Mouse (Mus musculus): ENCODE measurements around the gene Olfr960. TPM values are rescaled to one million over a fixed set of nuclear protein-coding genes. Genes with fewer than 3 reads are reported as not detected.

Gene Olfr960
- polyA plus RNA-seq, 1 experiment from 2014 or later, result not detected

DNA sequence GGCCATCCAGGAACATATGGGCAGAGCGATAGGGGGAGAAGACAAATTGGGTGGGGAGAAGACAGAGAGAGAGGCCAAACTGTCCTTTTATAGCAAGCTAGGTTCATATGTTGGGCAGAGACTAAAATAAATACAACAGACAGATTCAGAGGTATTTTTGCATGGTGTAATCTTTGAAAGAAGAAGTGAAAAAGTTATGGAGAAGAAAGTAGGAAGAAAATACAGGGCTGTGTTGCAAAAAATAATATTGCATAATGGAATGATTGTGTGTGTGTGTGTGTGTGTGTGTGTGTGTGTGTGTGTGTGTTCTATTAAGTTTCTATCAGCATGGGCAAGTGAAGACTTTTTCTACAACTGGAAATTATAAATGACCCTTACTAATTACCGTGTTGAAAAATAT is 7.9 kb downstream of the Olfr960 start:
- Histone ChIP-seq H3K27ac (replicated peaks) (no peak overlapping the region), H3K27me3 (no peaks in the 10 kb centered on the region), H3K4me2 (no peak overlapping the region), H3K4me1 (replicated peaks) (no peaks in the 10 kb centered on the region), H3K4me3 (replicated peaks) (no peak overlapping the region), H3K9ac (no peak overlapping the region), H3K36me3 (replicated peaks) (no peaks in the 10 kb centered on the region), H3K9me3 (replicated peaks) (no peaks in the 10 kb centered on the region)
- WGBS (ENCODE audit: insufficient replicate concordance), result 69% methylated on average over 2 of the region's 2 CpGs
- no peak for ATAC-seq (ENCODE audit: insufficient read depth)

GRCm38 (mm10) chr9:39633913-39634594 is 12.9 kb downstream of the Olfr960 start:
- H3K27me3 ChIP-seq, result no peaks in the 10 kb centered on the region
- H3K36me3 ChIP-seq (replicated peaks), result no peaks in the 10 kb centered on the region
- H3K4me1 ChIP-seq (replicated peaks), result no peaks in the 10 kb centered on the region
- H3K9ac ChIP-seq, result no peak overlapping the region
- WGBS (ENCODE audit: insufficient replicate concordance), result 4% methylated on average over 4 of the region's 4 CpGs
- no peak for ATAC-seq (ENCODE audit: insufficient read depth)
- no peak overlapping the region for H3K4me3 ChIP-seq (replicated peaks)
- H3K27ac ChIP-seq (replicated peaks), result no peak overlapping the region
- no peak overlapping the region for H3K4me2 ChIP-seq
- no peaks in the 10 kb centered on the region for H3K9me3 ChIP-seq (replicated peaks)

DNA sequence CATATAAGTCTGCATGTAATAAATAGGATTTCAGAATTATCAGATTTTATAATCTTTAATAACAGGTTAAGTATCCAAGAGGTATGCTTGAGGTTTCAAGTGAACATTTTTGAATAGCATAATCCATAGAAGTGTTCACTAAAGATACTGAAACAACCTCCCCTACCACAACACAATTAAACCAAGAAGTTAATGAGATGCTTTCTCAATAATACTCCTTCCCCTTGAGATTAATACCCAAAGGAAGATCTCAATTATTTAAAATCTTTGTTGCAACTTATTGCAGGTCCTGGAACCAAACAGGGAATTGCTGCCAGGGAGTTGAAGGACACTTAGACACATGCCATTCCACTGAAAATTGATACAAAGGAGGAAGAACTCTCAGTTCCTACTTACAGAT is 23.6 kb downstream of the Olfr960 start, which contains the start of gene Olfr961:
Gene Olfr961 (plus strand): TSS at position 301 of the 400 bp plus-strand sequence.
- H3K4me3 ChIP-seq (replicated peaks), result no peak within 1 kb of the TSS
- H3K9me3 ChIP-seq (replicated peaks), result no peaks in the 10 kb centered on the region
- no peaks in the 10 kb centered on the region for H3K27me3 ChIP-seq
- no peak for ATAC-seq (ENCODE audit: insufficient read depth)
- no peak within 1 kb of the TSS for H3K4me2 ChIP-seq
- H3K9ac ChIP-seq, result no peak within 1 kb of the TSS
- H3K36me3 ChIP-seq (replicated peaks), result no peaks in the 10 kb centered on the region
- no peak within 1 kb of the TSS for H3K27ac ChIP-seq (replicated peaks)
- no peaks in the 10 kb centered on the region for H3K4me1 ChIP-seq (replicated peaks)

DNA sequence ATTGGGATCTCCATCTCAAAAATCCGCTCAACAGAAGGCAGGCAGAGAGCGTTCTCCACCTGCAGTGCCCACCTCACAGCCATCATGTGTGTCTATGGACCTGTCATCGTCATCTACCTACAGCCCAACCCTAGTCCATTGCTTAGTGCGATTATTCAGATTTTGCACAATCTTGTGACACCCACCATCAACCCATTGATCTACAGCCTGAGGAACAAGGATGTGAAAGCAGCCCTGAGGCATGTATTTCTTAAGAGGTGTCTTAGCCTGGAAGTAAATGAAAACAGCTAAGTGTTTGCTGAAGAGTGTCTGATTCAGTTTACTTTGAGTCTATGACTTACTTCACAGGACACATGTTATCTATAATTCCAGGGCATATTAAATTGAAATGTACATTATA is 26.2 kb downstream of the Olfr960 start:
- H3K36me3 ChIP-seq (replicated peaks), result no peaks in the 10 kb centered on the region
- H3K27me3 ChIP-seq, result no peaks in the 10 kb centered on the region
- no peak overlapping the region for H3K9ac ChIP-seq
- H3K27ac ChIP-seq (replicated peaks), result no peak overlapping the region
- ATAC-seq (ENCODE audit: insufficient read depth), result no peak
- H3K4me3 ChIP-seq (replicated peaks), result no peak overlapping the region
- 57% methylated on average over 4 of the region's 4 CpGs for WGBS (ENCODE audit: insufficient replicate concordance)
- no peak overlapping the region for H3K4me2 ChIP-seq
- no peaks in the 10 kb centered on the region for H3K4me1 ChIP-seq (replicated peaks)
- H3K9me3 ChIP-seq (replicated peaks), result no peaks in the 10 kb centered on the region

- Histone ChIP-seq H3K27me3 (no peaks in the 10 kb centered on the region), H3K36me3 (replicated peaks) (no peaks in the 10 kb centered on the region), H3K9me3 (replicated peaks) (no peaks in the 10 kb centered on the region), H3K4me1 (replicated peaks) (no peaks in the 10 kb centered on the region), H3K9ac (no peak overlapping the region), H3K27ac (replicated peaks) (no peak overlapping the region), H3K4me2 (no peak overlapping the region), H3K4me3 (replicated peaks) (no peak overlapping the region)
- WGBS (ENCODE audit: insufficient replicate concordance), result 48% methylated on average over 6 of the region's 6 CpGs
- ATAC-seq (ENCODE audit: insufficient read depth), result no peak
Measured at GRCm38 (mm10) chr9:39654756-39655396, 33.7 kb downstream of the Olfr960 start.

DNA sequence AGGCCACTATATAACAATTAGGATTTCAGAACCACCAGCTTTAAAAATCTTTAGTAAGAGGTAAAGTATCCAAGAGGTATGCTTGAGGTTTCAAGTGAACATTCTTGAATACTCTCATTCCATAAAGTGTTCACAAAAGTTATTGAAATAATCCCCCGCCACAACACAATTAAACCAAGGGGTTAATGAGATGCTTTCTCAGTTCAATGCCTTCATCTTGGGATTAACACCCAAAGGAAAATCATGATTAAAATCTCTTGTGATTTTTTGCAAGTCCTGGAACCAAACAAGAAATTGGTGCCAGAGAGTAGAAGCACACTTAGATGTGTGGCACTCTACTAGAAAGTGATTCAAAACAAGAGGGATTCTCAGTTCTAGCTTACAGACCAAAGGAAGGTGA is 45.7 kb downstream of the Olfr960 start, which contains the start of gene Olfr963:
Gene Olfr963 (plus strand): TSS at position 301 of the 400 bp plus-strand sequence.
- H3K4me3 ChIP-seq (replicated peaks), result no peak within 1 kb of the TSS
- WGBS (ENCODE audit: insufficient replicate concordance), result 53% methylated on average over 1 of the region's 1 CpGs
- no peaks in the 10 kb centered on the region for H3K9me3 ChIP-seq (replicated peaks)
- H3K27me3 ChIP-seq, result no peaks in the 10 kb centered on the region
- no peak within 1 kb of the TSS for H3K9ac ChIP-seq
- no peak for ATAC-seq (ENCODE audit: insufficient read depth)
- H3K27ac ChIP-seq (replicated peaks), result no peak within 1 kb of the TSS
- no peaks in the 10 kb centered on the region for H3K4me1 ChIP-seq (replicated peaks)
- H3K36me3 ChIP-seq (replicated peaks), result no peaks in the 10 kb centered on the region
- no peak within 1 kb of the TSS for H3K4me2 ChIP-seq

DNA sequence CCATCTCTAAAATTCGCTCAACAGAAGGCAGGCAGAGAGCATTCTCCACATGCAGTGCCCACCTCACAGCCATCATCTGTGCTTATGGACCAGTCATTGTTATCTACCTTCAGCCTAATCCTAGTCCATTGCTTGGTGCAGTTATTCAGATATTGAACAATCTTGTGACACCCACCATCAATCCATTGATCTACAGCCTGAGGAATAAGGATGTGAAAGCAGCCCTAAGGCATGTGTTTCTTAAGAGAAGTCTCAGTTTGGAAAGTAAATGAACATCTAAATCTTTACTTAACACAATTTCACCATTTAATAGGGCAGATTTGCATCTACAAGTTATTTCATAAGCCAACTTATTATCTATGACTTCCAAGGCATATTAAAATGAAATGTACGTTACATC is 48.5 kb downstream of the Olfr960 start:
- Histone ChIP-seq H3K9ac (no peak overlapping the region), H3K27ac (replicated peaks) (no peak overlapping the region), H3K4me1 (replicated peaks) (no peaks in the 10 kb centered on the region), H3K4me3 (replicated peaks) (no peak overlapping the region), H3K27me3 (no peaks in the 10 kb centered on the region), H3K9me3 (replicated peaks) (no peaks in the 10 kb centered on the region), H3K4me2 (no peak overlapping the region), H3K36me3 (replicated peaks) (no peaks in the 10 kb centered on the region)
- 45% methylated on average over 2 of the region's 2 CpGs for WGBS (ENCODE audit: insufficient replicate concordance)
- no peak for ATAC-seq (ENCODE audit: insufficient read depth)

Other genes starting within 250 kb of the Olfr960 start
- not detected in 2 replicates for gene Olfr951, start 234.0 kb upstream of the Olfr960 start, polyA plus RNA-seq (2015; fragmentation: Nextera tagmentation; extraction: Ambion mirVana)
- gene Olfr952, start 194.2 kb upstream of the Olfr960 start, polyA plus RNA-seq (2015; fragmentation: Nextera tagmentation; extraction: Ambion mirVana), result not detected in 2 replicates
- not detected in 2 replicates for gene Olfr954, start 164.7 kb upstream of the Olfr960 start, polyA plus RNA-seq (2015; fragmentation: Nextera tagmentation; extraction: Ambion mirVana)
- not detected in 2 replicates for gene Olfr955, start 149.4 kb upstream of the Olfr960 start, polyA plus RNA-seq (2015; fragmentation: Nextera tagmentation; extraction: Ambion mirVana)
- gene Olfr44, start 127.4 kb upstream of the Olfr960 start, polyA plus RNA-seq (2015; fragmentation: Nextera tagmentation; extraction: Ambion mirVana), result not detected in 2 replicates
- gene Olfr957, start 105.6 kb upstream of the Olfr960 start, polyA plus RNA-seq (2015; fragmentation: Nextera tagmentation; extraction: Ambion mirVana), result not detected in 2 replicates
- gene Olfr958, start 67.3 kb upstream of the Olfr960 start, polyA plus RNA-seq (2015; fragmentation: Nextera tagmentation; extraction: Ambion mirVana), result not detected in 2 replicates
- not detected in 2 replicates for gene Olfr959, start 45.8 kb upstream of the Olfr960 start, polyA plus RNA-seq (2015; fragmentation: Nextera tagmentation; extraction: Ambion mirVana)
- 3.2 and 4.6 TPM in 2 replicates for gene AW551984, start 17.0 kb upstream of the Olfr960 start, polyA plus RNA-seq (2015; fragmentation: Nextera tagmentation; extraction: Ambion mirVana)
- gene Olfr148, start 10.7 kb upstream of the Olfr960 start, polyA plus RNA-seq (2015; fragmentation: Nextera tagmentation; extraction: Ambion mirVana), result not detected in 2 replicates
- not detected in 2 replicates for gene Olfr961, start 23.7 kb downstream of the Olfr960 start, polyA plus RNA-seq (2015; fragmentation: Nextera tagmentation; extraction: Ambion mirVana)
- gene Olfr963, start 45.8 kb downstream of the Olfr960 start, polyA plus RNA-seq (2015; fragmentation: Nextera tagmentation; extraction: Ambion mirVana), result not detected in 2 replicates
- gene Olfr149, start 85.7 kb downstream of the Olfr960 start, polyA plus RNA-seq (2015; fragmentation: Nextera tagmentation; extraction: Ambion mirVana), result not detected in 2 replicates
- gene Olfr965, start 90.0 kb downstream of the Olfr960 start, polyA plus RNA-seq (2015; fragmentation: Nextera tagmentation; extraction: Ambion mirVana), result not detected in 2 replicates
- not detected in 2 replicates for gene Olfr150, start 109.6 kb downstream of the Olfr960 start, polyA plus RNA-seq (2015; fragmentation: Nextera tagmentation; extraction: Ambion mirVana)
- not detected in 2 replicates for gene Olfr967, start 124.9 kb downstream of the Olfr960 start, polyA plus RNA-seq (2015; fragmentation: Nextera tagmentation; extraction: Ambion mirVana)
- gene Olfr968, start 161.9 kb downstream of the Olfr960 start, polyA plus RNA-seq (2015; fragmentation: Nextera tagmentation; extraction: Ambion mirVana), result not detected in 2 replicates
- gene Olfr969, start 169.6 kb downstream of the Olfr960 start, polyA plus RNA-seq (2015; fragmentation: Nextera tagmentation; extraction: Ambion mirVana), result not detected in 2 replicates
- gene Olfr970, start 187.5 kb downstream of the Olfr960 start, polyA plus RNA-seq (2015; fragmentation: Nextera tagmentation; extraction: Ambion mirVana), result not detected in 2 replicates
- gene Olfr971, start 215.5 kb downstream of the Olfr960 start, polyA plus RNA-seq (2015; fragmentation: Nextera tagmentation; extraction: Ambion mirVana), result not detected in 2 replicates
- not detected in 2 replicates for gene Olfr972, start 245.0 kb downstream of the Olfr960 start, polyA plus RNA-seq (2015; fragmentation: Nextera tagmentation; extraction: Ambion mirVana)

All from liver, embryonic 15.5 days (tissue).